Comparison of ENCODE assay signal across 8 mouse cellular contexts in genomic region chr7:116333713-116334668, GRCm38 (mm10). TPM values are rescaled to one million over a fixed set of nuclear protein-coding genes. Genes with fewer than 3 reads are reported as not detected.
A peak's percentile ranks its signal among the peaks of the same experiment; 100 is the strongest.
DNase-seq lines count a peak whose midpoint lies in the region; ATAC-seq and TF ChIP-seq lines count a peak whose summit lies in the region.

Rps13 (minus strand) TSS chr7:116334195.

- no peaks in the 10 kb centered on the region for H3K9me3 ChIP-seq in embryonic facial prominence, embryonic 15.5 days (replicated peaks)
- H3K9me3 ChIP-seq in kidney, embryonic 14.5 days (ENCODE audit: control insufficient read depth, low read length), result no peaks in the 10 kb centered on the region
- no peaks in the 10 kb centered on the region for H3K9me3 ChIP-seq in limb, embryonic 15.5 days

- no peaks in the 10 kb centered on the region for H3K27me3 ChIP-seq in embryonic facial prominence, embryonic 15.5 days
- H3K27me3 ChIP-seq in kidney, embryonic 14.5 days (ENCODE audit: control insufficient read depth, insufficient read depth, low read length), result no peaks in the 10 kb centered on the region
- H3K27me3 ChIP-seq in limb, embryonic 15.5 days, result no peaks in the 10 kb centered on the region

- ATAC-seq in embryonic facial prominence, embryonic 15.5 days (ENCODE audit: insufficient number of reproducible peaks, low FRiP score, low TSS enrichment, low read depth), result peak; percentile 99
- ATAC-seq in kidney, embryonic 14.5 days (ENCODE audit: low FRiP score, low TSS enrichment), result peak; percentile 98
- peak; percentile 97 for ATAC-seq in limb, embryonic 15.5 days (ENCODE audit: insufficient number of reproducible peaks, low FRiP score, low TSS enrichment, low read depth)

- peak within 1 kb of the TSS; percentile 81 for H3K27ac ChIP-seq in bone marrow, adult 2 months (ENCODE audit: control insufficient read depth, insufficient read depth, low read depth, low read length, poor library complexity)
- H3K27ac ChIP-seq in embryonic facial prominence, embryonic 15.5 days (replicated peaks), result peak within 1 kb of the TSS; percentile 83
- H3K27ac ChIP-seq in kidney, embryonic 14.5 days (ENCODE audit: low read depth, low read length), result peak within 1 kb of the TSS; percentile 82; the same call in 1 of the 2 replicates
- peak within 1 kb of the TSS; percentile 89 for H3K27ac ChIP-seq in limb, embryonic 15.5 days

- H3K9ac ChIP-seq in embryonic facial prominence, embryonic 15.5 days, result peak within 1 kb of the TSS; percentile 91
- peak within 1 kb of the TSS; percentile 95 for H3K9ac ChIP-seq in kidney, embryonic 14.5 days (ENCODE audit: low read depth, low read length)
- H3K9ac ChIP-seq in limb, embryonic 15.5 days, result peak within 1 kb of the TSS; percentile 99

- peak; percentile 2; the same call in 1 of the 2 replicates for TF ChIP-seq CTCF in bone marrow, adult 2 months (IDR thresholded peaks at IDR 0.05; ENCODE audit: control insufficient read depth, insufficient read depth, low read length)

- peak within 1 kb of the TSS; percentile 96 for H3K4me3 ChIP-seq in bone marrow, adult 2 months (replicated peaks; ENCODE audit: control insufficient read depth, low read depth, low read length)
- peak within 1 kb of the TSS; percentile 80 for H3K4me3 ChIP-seq in embryonic facial prominence, embryonic 15.5 days (replicated peaks)
- H3K4me3 ChIP-seq in kidney, embryonic 14.5 days (ENCODE audit: low read length), result peak within 1 kb of the TSS; percentile 95
- H3K4me3 ChIP-seq in limb, embryonic 15.5 days, result peak within 1 kb of the TSS; percentile 94

- peaks cover 2% of the 10 kb centered on the region; the same call in 1 of the 2 replicates for H3K4me1 ChIP-seq in bone marrow, adult 2 months (ENCODE audit: control insufficient read depth, insufficient read depth, low read length)
- H3K4me1 ChIP-seq in embryonic facial prominence, embryonic 15.5 days, result peaks cover 11% of the 10 kb centered on the region
- peaks cover 3% of the 10 kb centered on the region; the same call in 1 of the 2 replicates for H3K4me1 ChIP-seq in kidney, embryonic 14.5 days (ENCODE audit: control insufficient read depth, insufficient read depth, low read length)
- peaks cover 7% of the 10 kb centered on the region; the same call in 1 of the 2 replicates for H3K4me1 ChIP-seq in limb, embryonic 15.5 days

- peak; percentile 94 for DNase-seq in 416B (ENCODE audit: low read depth)
- DNase-seq in heart, adult 9 months (ENCODE audit: low spot score in 2 of 2), result peak; percentile 96 to 98
- peak; percentile 90 to 96 for DNase-seq in monocyte, adult 2 months (ENCODE audit: low read depth in 1 of 2, low spot score in 2 of 2)
- peak; percentile 97 to 98 for DNase-seq in spleen, postnatal 36 days (ENCODE audit: low spot score in 2 of 2)

- peak; percentile 91 for TF ChIP-seq POLR2A in bone marrow, adult 2 months (IDR thresholded peaks at IDR 0.05; ENCODE audit: borderline replicate concordance, control insufficient read depth, low read depth, low read length)

- under 1% methylated on average over 78 of the region's 78 CpGs for WGBS in bone marrow, adult 2 months
- under 1% methylated on average over 78 of the region's 78 CpGs for WGBS in embryonic facial prominence, embryonic 15.5 days
- under 1% methylated on average over 78 of the region's 78 CpGs for WGBS in kidney, embryonic 14.5 days
- under 1% methylated on average over 78 of the region's 78 CpGs for WGBS in limb, embryonic 15.5 days

- H3K36me3 ChIP-seq in embryonic facial prominence, embryonic 15.5 days, result peaks cover 32% of the 10 kb centered on the region
- H3K36me3 ChIP-seq in kidney, embryonic 14.5 days (ENCODE audit: control insufficient read depth, insufficient read depth, low read length), result peaks cover 36% of the 10 kb centered on the region
- peaks cover 36% of the 10 kb centered on the region for H3K36me3 ChIP-seq in limb, embryonic 15.5 days

- H3K4me2 ChIP-seq in embryonic facial prominence, embryonic 15.5 days (replicated peaks), result peak within 1 kb of the TSS; percentile 73
- H3K4me2 ChIP-seq in kidney, embryonic 14.5 days (replicated peaks; ENCODE audit: low read depth, low read length), result peak within 1 kb of the TSS; percentile 77
- H3K4me2 ChIP-seq in limb, embryonic 15.5 days, result peak within 1 kb of the TSS; percentile 65

RNA-seq across cellular contexts. Expression of gene Rps13, which starts in this region (rescaled TPM):
- polyA plus RNA-seq in bone marrow, adult 2 months (2011; ENCODE audit: insufficient read depth, insufficient read length, low replicate concordance, missing spikeins), result 90.8 and 446 TPM in 2 replicates
- 696 and 834 TPM in 2 replicates for polyA plus RNA-seq in embryonic facial prominence, embryonic 15.5 days (2015; fragmentation: Nextera tagmentation; extraction: Ambion mirVana)
- 954 and 1,227 TPM in 2 replicates for polyA plus RNA-seq in kidney, embryonic 14.5 days (2014; fragmentation: Nextera tagmentation; extraction: Ambion mirVana)
- 663 and 783 TPM in 2 replicates for polyA plus RNA-seq in limb, embryonic 15.5 days (2015; fragmentation: Nextera tagmentation; extraction: Ambion mirVana)

Comparison
In these comparisons a context has a peak if more than half of its experiments do, and no peak if none do; other contexts are left out.
1. Peak in every context shown above with its lines: DNase-seq, ATAC-seq, H3K4me3 ChIP-seq and H3K27ac ChIP-seq.